Mouse (Mus musculus) liver, embryonic 16.5 days (tissue): ENCODE measurements around the gene Commd1. TPM values are rescaled to one million over a fixed set of nuclear protein-coding genes. Genes with fewer than 3 reads are reported as not detected.

Source experiments
- ATAC-seq: fragments of 200-750 bp; cut with Nextera tagmentation; 2 replicates; pipeline ENCODE4 v1.8.0; 2017; ENCODE audit warnings: low read depth, mild to moderate bottlenecking, moderate number of reproducible peaks, moderate library complexity
- H3K27ac ChIP-seq: fragments of 300-500 bp; sonication (generic); 2 replicates; pipeline ENCODE4 v1.5.1; 2014; ENCODE audit warnings: mild to moderate bottlenecking, low read length
- H3K27me3 ChIP-seq: fragments of 300-500 bp; sonication (generic); 2 replicates; pipeline ENCODE4 v1.6.1; 2014; ENCODE audit warnings: low read depth, low read length, mixed read lengths; ENCODE audit not compliant: control insufficient read depth, insufficient read depth
- H3K36me3 ChIP-seq: fragments of 300-500 bp; sonication (generic); 2 replicates; pipeline ENCODE4 v1.6.1; 2014; ENCODE audit warnings: mild to moderate bottlenecking; ENCODE audit not compliant: control insufficient read depth, insufficient read depth
- H3K4me1 ChIP-seq: fragments of 300-500 bp; sonication (generic); 2 replicates; pipeline ENCODE4 v1.6.1; 2014; ENCODE audit warnings: low read depth, low read length, mixed read lengths; ENCODE audit not compliant: control insufficient read depth
- H3K4me2 ChIP-seq: fragments of 300-500 bp; sonication (generic); 2 replicates; pipeline ENCODE4 v1.6.1; 2014; ENCODE audit warnings: low read depth, low read length, mixed read lengths
- H3K4me3 ChIP-seq: fragments of 300-500 bp; sonication (generic); 2 replicates; pipeline ENCODE4 v1.5.1; 2014; ENCODE audit warnings: low read depth, mild to moderate bottlenecking, low read length
- H3K9ac ChIP-seq: fragments of 300-500 bp; sonication (generic); 2 replicates; pipeline ENCODE4 v1.6.1; 2014; ENCODE audit warnings: low read depth, low read length
- H3K9me3 ChIP-seq: fragments of 300-500 bp; sonication (generic); replicated peaks from 2 replicates; pipeline ENCODE4 v1.6.1; 2016; ENCODE audit warnings: low read length; ENCODE audit not compliant: control insufficient read depth
- WGBS: fragments of 180-500 bp; shearing (Covaris S2); extraction: QIAGEN DNeasy Blood & Tissue Kit; methylation state at CpG from one replicate; pipeline ENCODE4 v1.1.7; 2014; ENCODE audit not compliant: insufficient replicate concordance; 5-methylcytosine and 5-hydroxymethylcytosine counted together
- polyA plus RNA-seq: library from polyadenylated mRNA; unstranded; fragments of >200 nt; fragmentation: Nextera tagmentation; extraction: Ambion mirVana; gene quantifications from 2 replicates; pipeline ENCODE4 v1.2.1, GENCODE M21; 2015

Commd1 gene
- polyA plus RNA-seq, 1 experiment from 2014 or later = 165 TPM

DNA sequence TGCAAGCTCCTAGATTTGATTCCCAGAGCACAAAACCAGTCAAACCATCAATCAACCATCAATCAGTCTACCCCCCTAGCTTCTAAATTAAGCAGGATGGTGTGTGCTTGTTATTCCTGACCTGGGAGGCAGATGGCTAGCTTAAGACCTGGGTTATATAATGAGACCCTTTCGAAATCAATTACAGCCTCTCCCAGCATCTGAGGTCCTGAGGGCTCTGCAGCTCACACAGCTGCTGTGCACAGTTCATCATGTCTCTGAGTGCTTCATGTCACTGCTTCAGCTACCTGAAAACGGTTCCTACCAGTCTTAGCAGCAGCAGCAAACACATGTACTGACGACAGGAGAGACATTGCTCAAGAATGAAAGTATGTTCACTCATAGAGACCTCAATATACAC lies 89.1 kb downstream of the Commd1 start:
- no peaks in the 10 kb centered on the region for H3K9me3 ChIP-seq
- no peaks in the 10 kb centered on the region; the same call in 1 of the 2 replicates for H3K4me1 ChIP-seq
- no peak overlapping the region for H3K27ac ChIP-seq
- H3K9ac ChIP-seq = no peak overlapping the region
- no peak overlapping the region for H3K4me3 ChIP-seq
- no peaks in the 10 kb centered on the region for H3K36me3 ChIP-seq
- ATAC-seq = no peak
- no peak overlapping the region for H3K4me2 ChIP-seq
- H3K27me3 ChIP-seq = no peaks in the 10 kb centered on the region
- 52% methylated on average over 3 of the region's 3 CpGs for WGBS

GRCm38 (mm10) chr11:22892466-22892865 lies 89.7 kb downstream of the Commd1 start:
- no peak for ATAC-seq
- Histone ChIP-seq H3K27ac (no peak overlapping the region), H3K27me3 (no peaks in the 10 kb centered on the region), H3K4me2 (no peak overlapping the region), H3K9ac (no peak overlapping the region), H3K9me3 (no peaks in the 10 kb centered on the region), H3K4me1 (no peaks in the 10 kb centered on the region; the same call in 1 of the 2 replicates), H3K4me3 (no peak overlapping the region), H3K36me3 (no peaks in the 10 kb centered on the region)
- WGBS = 65% methylated on average over 6 of the region's 6 CpGs

DNA sequence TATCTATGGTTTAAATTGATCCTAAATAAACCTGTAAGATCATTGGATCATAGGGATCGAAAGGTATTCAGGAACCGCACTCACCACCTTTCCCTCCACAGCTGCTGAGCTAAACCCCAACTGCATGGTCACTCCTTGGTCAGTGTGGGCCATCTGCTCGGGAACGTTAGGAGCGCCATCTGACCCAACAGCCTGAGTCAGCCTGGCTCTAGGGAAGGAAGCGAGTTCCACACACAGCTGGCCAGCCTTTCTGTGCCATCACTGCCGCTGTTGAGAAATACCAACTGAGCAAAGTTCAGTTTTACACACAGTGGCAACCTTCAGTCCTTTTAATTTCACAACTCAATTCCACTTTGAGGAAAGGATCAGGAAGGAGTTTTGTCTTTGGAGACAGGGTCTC lies 90.3 kb downstream of the Commd1 start:
- Histone ChIP-seq H3K27ac (no peak overlapping the region), H3K4me1 (no peaks in the 10 kb centered on the region; the same call in 1 of the 2 replicates), H3K4me3 (no peak overlapping the region), H3K36me3 (no peaks in the 10 kb centered on the region), H3K27me3 (no peaks in the 10 kb centered on the region), H3K4me2 (no peak overlapping the region; the same call in 1 of the 2 replicates), H3K9me3 (no peaks in the 10 kb centered on the region), H3K9ac (no peak overlapping the region)
- WGBS = 51% methylated on average over 7 of the region's 7 CpGs
- peak; percentile 67 for ATAC-seq

- Histone ChIP-seq H3K4me3 (no peak overlapping the region), H3K4me1 (no peaks in the 10 kb centered on the region; the same call in 1 of the 2 replicates), H3K36me3 (no peaks in the 10 kb centered on the region), H3K9ac (no peak overlapping the region), H3K4me2 (no peak overlapping the region), H3K27ac (no peak overlapping the region), H3K9me3 (no peaks in the 10 kb centered on the region), H3K27me3 (no peaks in the 10 kb centered on the region)
- 36% methylated on average over 9 of the region's 9 CpGs for WGBS
- ATAC-seq = no peak
These were observed 90.9 kb downstream of the Commd1 start for GRCm38 (mm10) chr11:22891242-22891641.

DNA sequence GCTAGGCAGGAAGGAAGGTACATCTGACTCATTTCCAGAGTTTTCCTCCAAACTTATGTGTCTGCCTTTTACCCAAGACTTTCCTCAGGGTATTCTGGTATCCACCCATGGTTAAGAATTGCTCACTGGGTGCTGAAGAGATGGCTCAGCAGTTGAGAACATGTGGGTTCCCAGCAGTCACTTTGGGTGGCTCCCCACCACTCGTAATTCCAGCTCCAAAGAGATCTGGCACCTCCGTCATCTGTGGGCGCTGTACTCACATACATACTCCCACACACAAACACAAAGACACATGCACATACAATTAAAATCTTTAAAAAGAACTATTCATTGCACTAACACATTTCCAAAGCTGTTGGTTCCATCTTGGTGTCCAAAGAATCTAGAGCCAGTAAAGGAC lies 93.0 kb downstream of the Commd1 start:
- 81% methylated on average over 3 of the region's 3 CpGs for WGBS
- no peaks in the 10 kb centered on the region for H3K27me3 ChIP-seq
- H3K4me3 ChIP-seq = no peak overlapping the region
- H3K27ac ChIP-seq = no peak overlapping the region
- no peak for ATAC-seq
- H3K4me1 ChIP-seq = no peaks in the 10 kb centered on the region; the same call in 1 of the 2 replicates
- H3K9ac ChIP-seq = no peak overlapping the region
- H3K36me3 ChIP-seq = no peaks in the 10 kb centered on the region
- no peaks in the 10 kb centered on the region for H3K9me3 ChIP-seq
- H3K4me2 ChIP-seq = no peak overlapping the region

- H3K9ac ChIP-seq = no peak overlapping the region
- no peaks in the 10 kb centered on the region; the same call in 1 of the 2 replicates for H3K4me1 ChIP-seq
- H3K4me3 ChIP-seq = no peak overlapping the region
- no peaks in the 10 kb centered on the region for H3K27me3 ChIP-seq
- WGBS = 82% methylated on average over 4 of the region's 4 CpGs
- ATAC-seq = no peak
- H3K4me2 ChIP-seq = no peak overlapping the region
- H3K36me3 ChIP-seq = no peaks in the 10 kb centered on the region
- H3K9me3 ChIP-seq = no peaks in the 10 kb centered on the region
- no peak overlapping the region for H3K27ac ChIP-seq
These were observed 95.2 kb downstream of the Commd1 start for GRCm38 (mm10) chr11:22886991-22887390.

DNA sequence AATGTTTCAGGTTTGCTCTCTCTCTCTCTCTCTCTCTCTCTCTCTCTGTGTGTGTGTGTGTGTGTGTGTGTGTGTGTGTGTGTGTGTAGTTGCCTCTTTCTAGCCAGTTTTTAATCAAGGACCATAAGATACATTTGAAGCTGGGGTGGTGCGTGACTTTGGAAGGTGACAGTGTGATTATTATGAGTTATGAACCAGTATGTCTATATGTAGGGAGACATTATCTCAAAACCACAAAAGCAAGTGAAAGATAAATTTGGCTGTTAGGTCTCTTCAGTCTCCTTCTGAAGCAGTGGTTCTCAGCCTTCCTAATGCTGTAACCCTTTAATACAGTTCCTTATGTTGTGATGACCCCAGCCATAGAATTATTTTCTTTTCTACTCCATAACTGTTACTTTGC lies 96.8 kb downstream of the Commd1 start:
- Histone ChIP-seq H3K9ac (no peak overlapping the region), H3K4me2 (no peak overlapping the region), H3K27me3 (no peaks in the 10 kb centered on the region), H3K4me3 (no peak overlapping the region), H3K27ac (no peak overlapping the region), H3K4me1 (no peaks in the 10 kb centered on the region; the same call in 1 of the 2 replicates), H3K36me3 (no peaks in the 10 kb centered on the region), H3K9me3 (no peaks in the 10 kb centered on the region)
- no peak for ATAC-seq
- WGBS = 30% methylated on average over 1 of the region's 1 CpGs

DNA sequence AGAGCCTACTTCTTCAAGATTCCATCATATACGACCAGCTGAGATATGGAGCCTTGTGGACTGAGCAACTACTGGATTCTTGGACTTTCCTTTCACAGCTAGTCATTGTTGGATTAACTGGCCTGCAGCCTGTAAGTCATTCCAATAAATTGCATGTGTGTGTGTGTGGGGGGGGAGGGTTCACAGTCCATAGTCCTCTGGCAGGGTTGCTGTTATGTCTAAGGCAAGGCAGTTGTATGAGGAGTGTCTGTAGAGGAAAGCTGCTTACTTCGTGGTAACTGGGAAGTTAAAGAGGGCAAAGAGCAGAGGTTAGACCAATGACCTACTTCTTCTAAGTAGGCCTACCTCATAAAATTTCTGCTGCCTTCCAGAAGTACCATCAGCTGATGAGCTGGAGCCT lies 98.5 kb downstream of the Commd1 start:
- no peaks in the 10 kb centered on the region for H3K9me3 ChIP-seq
- ATAC-seq = peak; percentile 35; the same call in 1 of the 2 replicates
- H3K27ac ChIP-seq = no peak overlapping the region
- no peaks in the 10 kb centered on the region for H3K27me3 ChIP-seq
- no peak overlapping the region for H3K9ac ChIP-seq
- H3K4me2 ChIP-seq = no peak overlapping the region
- no peaks in the 10 kb centered on the region; the same call in 1 of the 2 replicates for H3K4me1 ChIP-seq
- WGBS = 53% methylated on average over 2 of the region's 2 CpGs
- H3K4me3 ChIP-seq = no peak overlapping the region
- H3K36me3 ChIP-seq = no peaks in the 10 kb centered on the region

- H3K27me3 ChIP-seq = no peaks in the 10 kb centered on the region
- H3K9me3 ChIP-seq = no peaks in the 10 kb centered on the region
- H3K27ac ChIP-seq = no peak overlapping the region
- H3K4me2 ChIP-seq = no peak overlapping the region
- no peak overlapping the region for H3K9ac ChIP-seq
- no peaks in the 10 kb centered on the region for H3K36me3 ChIP-seq
- no peak overlapping the region for H3K4me3 ChIP-seq
- ATAC-seq = no peak
- H3K4me1 ChIP-seq = no peaks in the 10 kb centered on the region
These were observed 99.3 kb downstream of the Commd1 start for GRCm38 (mm10) chr11:22882926-22883325.
